Mouse (Mus musculus): ENCODE measurements around the gene A130010J15Rik.

- TF ChIP-seq CTCF (IDR thresholded peaks at IDR 0.05; ENCODE audit: low read depth) = no peak
- TF ChIP-seq EP300 (IDR thresholded peaks at IDR 0.05; ENCODE audit: low read depth) = no peak
Measured at GRCm38 (mm10) chr1:193200640-193201382, 33.0 kb downstream of the A130010J15Rik start.
